16 mouse cellular contexts compared by ENCODE assay signal in genomic region chr14:24551472-24551783, GRCm38 (mm10).
A peak's percentile ranks its signal among the peaks of the same experiment; 100 is the strongest.
DNase-seq lines count a peak whose midpoint lies in the region; ATAC-seq and TF ChIP-seq lines count a peak whose summit lies in the region.
"Had no signal": no experiment of that assay in that cellular context is flagged by ENCODE, and none has a peak within 500 bp of the region (broad histone marks: within the 10 kb centered on the region; RNA-seq: fewer than 3 reads in every experiment).

No protein-coding gene starts in this region.

- no peaks in the 10 kb centered on the region for H3K27me3 ChIP-seq in forebrain, embryonic 11.5 days (ENCODE audit: control insufficient read depth, insufficient read depth, low read length)
- no peaks in the 10 kb centered on the region for H3K27me3 ChIP-seq in forebrain, embryonic 15.5 days
- no peaks in the 10 kb centered on the region for H3K27me3 ChIP-seq in hindbrain, embryonic 16.5 days (replicated peaks; ENCODE audit: control insufficient read depth, insufficient read depth, low read length)
- no peaks in the 10 kb centered on the region for H3K27me3 ChIP-seq in midbrain, postnatal 0 days (ENCODE audit: insufficient read depth, low read length)
- H3K27me3 ChIP-seq: heart, embryonic 13.5 days; stomach, embryonic 15.5 days had no signal

- ATAC-seq in forebrain, embryonic 11.5 days (replicated peaks; ENCODE audit: low FRiP score) = peak; percentile 77; the same call in 1 of the 2 replicates
- no peak for ATAC-seq in forebrain, embryonic 15.5 days (replicated peaks)
- ATAC-seq in hindbrain, embryonic 16.5 days = no peak
- ATAC-seq in midbrain, postnatal 0 days (ENCODE audit: low FRiP score) = no peak; the same call in 1 of the 2 replicates

- no peak for TF ChIP-seq CTCF in midbrain, postnatal 0 days (IDR thresholded peaks at IDR 0.05)

- WGBS in forebrain, embryonic 11.5 days = 64% methylated on average over 3 of the region's 3 CpGs
- 57% methylated on average over 3 of the region's 3 CpGs for WGBS in forebrain, embryonic 15.5 days
- WGBS in hindbrain, embryonic 16.5 days = 62% methylated on average over 3 of the region's 3 CpGs
- WGBS in midbrain, postnatal 0 days = 72% methylated on average over 3 of the region's 3 CpGs

- H3K4me3 ChIP-seq in forebrain, embryonic 11.5 days (ENCODE audit: low read depth, low read length) = no peak overlapping the region
- H3K4me3 ChIP-seq in forebrain, embryonic 15.5 days = no peak overlapping the region
- H3K4me3 ChIP-seq in hindbrain, embryonic 16.5 days (ENCODE audit: low read length) = no peak overlapping the region
- no peak overlapping the region for H3K4me3 ChIP-seq in midbrain, postnatal 0 days (ENCODE audit: low read depth, low read length)
- H3K4me3 ChIP-seq: heart, embryonic 13.5 days; stomach, embryonic 15.5 days had no signal

- H3K27ac ChIP-seq in forebrain, embryonic 11.5 days (ENCODE audit: low read depth, low read length) = peak overlapping the region; percentile 80
- H3K27ac ChIP-seq in forebrain, embryonic 15.5 days (replicated peaks) = peak overlapping the region; percentile 85
- H3K27ac ChIP-seq in hindbrain, embryonic 16.5 days (ENCODE audit: low read depth, low read length) = peak overlapping the region; percentile 48
- H3K27ac ChIP-seq in midbrain, postnatal 0 days (ENCODE audit: low read depth, low read length) = peak overlapping the region; percentile 55; the same call in 1 of the 2 replicates
- H3K27ac ChIP-seq: heart, embryonic 13.5 days; macrophage; stomach, embryonic 15.5 days had no signal

- no peak overlapping the region for H3K9ac ChIP-seq in forebrain, embryonic 11.5 days (ENCODE audit: low read length)
- no peak overlapping the region for H3K9ac ChIP-seq in forebrain, embryonic 15.5 days (replicated peaks)
- H3K9ac ChIP-seq in hindbrain, embryonic 16.5 days (ENCODE audit: low read depth, low read length) = no peak overlapping the region
- H3K9ac ChIP-seq in midbrain, postnatal 0 days (replicated peaks; ENCODE audit: low read length, poor library complexity, severe bottlenecking) = no peak overlapping the region
- H3K9ac ChIP-seq: heart, embryonic 13.5 days; stomach, embryonic 15.5 days had no signal

- no peak for DNase-seq in forebrain, embryonic 11.5 days (ENCODE audit: low spot score)
- DNase-seq in midbrain, postnatal 0 days (ENCODE audit: low spot score) = no peak
- DNase-seq in thymus, postnatal 25 days = no peak
- DNase-seq in spleen, adult 18-20 months = no peak
- no peak for DNase-seq in right cerebral cortex, adult 2 months (ENCODE audit: low spot score in 2 of 2)
- DNase-seq: adrenal gland, postnatal 25 days; cerebellum, adult 8-10 months; heart, postnatal 4 days; kidney, adult 2 months; lung, adult 18-20 months; thymus, postnatal 14 days had no signal

- H3K9me3 ChIP-seq in forebrain, embryonic 11.5 days (ENCODE audit: control insufficient read depth, low read length) = no peaks in the 10 kb centered on the region
- H3K9me3 ChIP-seq in forebrain, embryonic 15.5 days = no peaks in the 10 kb centered on the region
- peaks cover 3% of the 10 kb centered on the region for H3K9me3 ChIP-seq in hindbrain, embryonic 16.5 days (ENCODE audit: control insufficient read depth, low read length)
- H3K9me3 ChIP-seq in midbrain, postnatal 0 days (ENCODE audit: low read length) = no peaks in the 10 kb centered on the region
- H3K9me3 ChIP-seq: stomach, embryonic 15.5 days had no signal

- H3K4me2 ChIP-seq in forebrain, embryonic 11.5 days (ENCODE audit: low read depth, low read length, severe bottlenecking) = peak overlapping the region; percentile 18; the same call in 1 of the 2 replicates
- H3K4me2 ChIP-seq in forebrain, embryonic 15.5 days (replicated peaks) = no peak overlapping the region
- no peak overlapping the region for H3K4me2 ChIP-seq in hindbrain, embryonic 16.5 days (ENCODE audit: low read length)
- no peak overlapping the region for H3K4me2 ChIP-seq in midbrain, postnatal 0 days (ENCODE audit: low read depth, low read length, poor library complexity, severe bottlenecking)
- H3K4me2 ChIP-seq: heart, embryonic 13.5 days; stomach, embryonic 15.5 days had no signal

- H3K4me1 ChIP-seq in forebrain, embryonic 11.5 days (replicated peaks; ENCODE audit: control insufficient read depth, insufficient read depth, low read length) = peaks cover 6% of the 10 kb centered on the region; the same call in 1 of the 2 replicates
- H3K4me1 ChIP-seq in forebrain, embryonic 15.5 days = peaks cover 14% of the 10 kb centered on the region
- H3K4me1 ChIP-seq in hindbrain, embryonic 16.5 days (ENCODE audit: control insufficient read depth, insufficient read depth, low read depth, low read length) = peaks cover 3% of the 10 kb centered on the region
- H3K4me1 ChIP-seq in midbrain, postnatal 0 days (ENCODE audit: insufficient read depth, low read length) = no peaks in the 10 kb centered on the region
- H3K4me1 ChIP-seq: heart, embryonic 13.5 days; stomach, embryonic 15.5 days had no signal

- no peaks in the 10 kb centered on the region for H3K36me3 ChIP-seq in forebrain, embryonic 11.5 days (ENCODE audit: control insufficient read depth, insufficient read depth, low read length)
- no peaks in the 10 kb centered on the region for H3K36me3 ChIP-seq in forebrain, embryonic 15.5 days
- no peaks in the 10 kb centered on the region for H3K36me3 ChIP-seq in hindbrain, embryonic 16.5 days (ENCODE audit: control insufficient read depth, insufficient read depth, low read length)
- no peaks in the 10 kb centered on the region for H3K36me3 ChIP-seq in midbrain, postnatal 0 days (ENCODE audit: insufficient read depth, low read length)
- H3K36me3 ChIP-seq: heart, embryonic 13.5 days; stomach, embryonic 15.5 days had no signal
